Mouse (Mus musculus): Measurements from ENCODE around the gene Olfr1039. TPM values are rescaled to one million over a fixed set of nuclear protein-coding genes. Genes with fewer than 3 reads are reported as not detected.
"Not testable (repeated sequence)": the region's sequence is repeated elsewhere in the genome, so short reads cannot be mapped to it uniquely, and the experiment has no call there.

Olfr1039 gene
- total RNA-seq (2015; ENCODE audit: low replicate concordance) (not detected in 2 replicates), total RNA-seq (2017; ENCODE audit: low replicate concordance) (not detected in 2 replicates)

- no peak for ATAC-seq (replicated peaks; ENCODE audit: low FRiP score, poor library complexity, severe bottlenecking)
Observed at GRCm38 (mm10) chr2:86135828-86136227, at the start of gene Olfr1039. Olfr1039 (minus strand) TSS chr2:86135928.

GRCm38 (mm10) chr2:86179950-86180349 is 44.2 kb upstream of the Olfr1039 start:
- ATAC-seq (replicated peaks; ENCODE audit: low FRiP score, poor library complexity, severe bottlenecking): no peak

- ATAC-seq (replicated peaks; ENCODE audit: low FRiP score, poor library complexity, severe bottlenecking): no peak
Observed at GRCm38 (mm10) chr2:86177720-86178119, 42.0 kb upstream of the Olfr1039 start, which contains the start of gene Olfr1044. Olfr1044 (minus strand) TSS chr2:86177820.

GRCm38 (mm10) chr2:86175422-86175821 is 39.7 kb upstream of the Olfr1039 start:
- not testable (repeated sequence) for ATAC-seq (replicated peaks; ENCODE audit: low FRiP score, poor library complexity, severe bottlenecking)

- ATAC-seq (replicated peaks; ENCODE audit: low FRiP score, poor library complexity, severe bottlenecking): no peak
Observed at GRCm38 (mm10) chr2:86167422-86167821, 31.7 kb upstream of the Olfr1039 start, which contains the start of gene Olfr1043. Olfr1043 (minus strand) TSS chr2:86167522.

GRCm38 (mm10) chr2:86161738-86162137 is 26.0 kb upstream of the Olfr1039 start, which contains the start of gene Olfr1042:
Olfr1042 (minus strand) TSS chr2:86161838.
- no peak for ATAC-seq (replicated peaks; ENCODE audit: low FRiP score, poor library complexity, severe bottlenecking)

GRCm38 (mm10) chr2:86146632-86147031 is 10.9 kb upstream of the Olfr1039 start, which contains the start of gene Olfr1040:
Olfr1040 (minus strand) TSS chr2:86146732.
- ATAC-seq (replicated peaks; ENCODE audit: low FRiP score, poor library complexity, severe bottlenecking): no peak

- ATAC-seq (replicated peaks; ENCODE audit: low FRiP score, poor library complexity, severe bottlenecking): no peak
Observed at GRCm38 (mm10) chr2:86087285-86087684, 48.4 kb downstream of the Olfr1039 start, which contains the start of gene Olfr1037. Olfr1037 (minus strand) TSS chr2:86087385.

GRCm38 (mm10) chr2:86080478-86080877 is 55.2 kb downstream of the Olfr1039 start:
- not testable (repeated sequence) for ATAC-seq (replicated peaks; ENCODE audit: low FRiP score, poor library complexity, severe bottlenecking)

Other genes with a start within 250 kb of the Olfr1039 start
- not detected in 2 replicates for gene Olfr1024, start 230.9 kb downstream of the Olfr1039 start, total RNA-seq (2015; ENCODE audit: low replicate concordance)
- not detected in 2 replicates for gene Olfr1024, start 230.9 kb downstream of the Olfr1039 start, total RNA-seq (2017; ENCODE audit: low replicate concordance)
- gene Olfr1025-ps1, start 220.7 kb downstream of the Olfr1039 start, total RNA-seq (2015; ENCODE audit: low replicate concordance): not detected in 2 replicates
- not detected in 2 replicates for gene Olfr1025-ps1, start 220.7 kb downstream of the Olfr1039 start, total RNA-seq (2017; ENCODE audit: low replicate concordance)
- gene Olfr1026, start 214.4 kb downstream of the Olfr1039 start, total RNA-seq (2015; ENCODE audit: low replicate concordance): not detected in 2 replicates
- not detected in 2 replicates for gene Olfr1026, start 214.4 kb downstream of the Olfr1039 start, total RNA-seq (2017; ENCODE audit: low replicate concordance)
- gene Olfr1028, start 185.5 kb downstream of the Olfr1039 start, total RNA-seq (2015; ENCODE audit: low replicate concordance): not detected in 2 replicates
- gene Olfr1028, start 185.5 kb downstream of the Olfr1039 start, total RNA-seq (2017; ENCODE audit: low replicate concordance): 0.42 TPM in 1 of 2 replicates, not detected in the other
- not detected in 2 replicates for gene Olfr1029, start 162.0 kb downstream of the Olfr1039 start, total RNA-seq (2015; ENCODE audit: low replicate concordance)
- gene Olfr1029, start 162.0 kb downstream of the Olfr1039 start, total RNA-seq (2017; ENCODE audit: low replicate concordance): not detected in 2 replicates
- not detected in 2 replicates for gene Olfr1030, start 156.7 kb downstream of the Olfr1039 start, total RNA-seq (2015; ENCODE audit: low replicate concordance)
- not detected in 2 replicates for gene Olfr1030, start 156.7 kb downstream of the Olfr1039 start, total RNA-seq (2017; ENCODE audit: low replicate concordance)
- gene Olfr1031, start 145.6 kb downstream of the Olfr1039 start, total RNA-seq (2015; ENCODE audit: low replicate concordance): not detected in 2 replicates
- not detected in 2 replicates for gene Olfr1031, start 145.6 kb downstream of the Olfr1039 start, total RNA-seq (2017; ENCODE audit: low replicate concordance)
- not detected in 2 replicates for gene Olfr1032, start 130.4 kb downstream of the Olfr1039 start, total RNA-seq (2015; ENCODE audit: low replicate concordance)
- gene Olfr1032, start 130.4 kb downstream of the Olfr1039 start, total RNA-seq (2017; ENCODE audit: low replicate concordance): not detected in 2 replicates
- not detected in 2 replicates for gene Olfr1033, start 115.3 kb downstream of the Olfr1039 start, total RNA-seq (2015; ENCODE audit: low replicate concordance)
- gene Olfr1033, start 115.3 kb downstream of the Olfr1039 start, total RNA-seq (2017; ENCODE audit: low replicate concordance): not detected in 2 replicates
- not detected in 2 replicates for gene Olfr1034, start 90.1 kb downstream of the Olfr1039 start, total RNA-seq (2015; ENCODE audit: low replicate concordance)
- gene Olfr1034, start 90.1 kb downstream of the Olfr1039 start, total RNA-seq (2017; ENCODE audit: low replicate concordance): not detected in 2 replicates
- not detected in 2 replicates for gene Olfr1036, start 61.9 kb downstream of the Olfr1039 start, total RNA-seq (2015; ENCODE audit: low replicate concordance)
- not detected in 2 replicates for gene Olfr1036, start 61.9 kb downstream of the Olfr1039 start, total RNA-seq (2017; ENCODE audit: low replicate concordance)
- not detected in 2 replicates for gene Olfr1037, start 48.5 kb downstream of the Olfr1039 start, total RNA-seq (2015; ENCODE audit: low replicate concordance)
- gene Olfr1037, start 48.5 kb downstream of the Olfr1039 start, total RNA-seq (2017; ENCODE audit: low replicate concordance): not detected in 2 replicates
- not detected in 2 replicates for gene Olfr1040, start 10.8 kb upstream of the Olfr1039 start, total RNA-seq (2015; ENCODE audit: low replicate concordance)
- gene Olfr1040, start 10.8 kb upstream of the Olfr1039 start, total RNA-seq (2017; ENCODE audit: low replicate concordance): 2.2 TPM in 1 of 2 replicates, not detected in the other
- gene Olfr1042, start 25.9 kb upstream of the Olfr1039 start, total RNA-seq (2015; ENCODE audit: low replicate concordance): not detected in 2 replicates
- gene Olfr1042, start 25.9 kb upstream of the Olfr1039 start, total RNA-seq (2017; ENCODE audit: low replicate concordance): not detected in 2 replicates
- gene Olfr1043, start 31.6 kb upstream of the Olfr1039 start, total RNA-seq (2015; ENCODE audit: low replicate concordance): not detected in 2 replicates
- not detected in 2 replicates for gene Olfr1043, start 31.6 kb upstream of the Olfr1039 start, total RNA-seq (2017; ENCODE audit: low replicate concordance)
- not detected in 2 replicates for gene Olfr1044, start 41.9 kb upstream of the Olfr1039 start, total RNA-seq (2015; ENCODE audit: low replicate concordance)
- gene Olfr1044, start 41.9 kb upstream of the Olfr1039 start, total RNA-seq (2017; ENCODE audit: low replicate concordance): 1.1 TPM in 1 of 2 replicates, not detected in the other
- gene Olfr52, start 49.8 kb upstream of the Olfr1039 start, total RNA-seq (2015; ENCODE audit: low replicate concordance): not detected in 2 replicates
- gene Olfr52, start 49.8 kb upstream of the Olfr1039 start, total RNA-seq (2017; ENCODE audit: low replicate concordance): not detected in 2 replicates
- gene Olfr1045, start 67.1 kb upstream of the Olfr1039 start, total RNA-seq (2015; ENCODE audit: low replicate concordance): not detected in 2 replicates
- not detected in 2 replicates for gene Olfr1045, start 67.1 kb upstream of the Olfr1039 start, total RNA-seq (2017; ENCODE audit: low replicate concordance)
- gene Olfr1046, start 83.4 kb upstream of the Olfr1039 start, total RNA-seq (2015; ENCODE audit: low replicate concordance): not detected in 2 replicates
- gene Olfr1046, start 83.4 kb upstream of the Olfr1039 start, total RNA-seq (2017; ENCODE audit: low replicate concordance): not detected in 2 replicates
- not detected in 2 replicates for gene Olfr1047, start 95.5 kb upstream of the Olfr1039 start, total RNA-seq (2015; ENCODE audit: low replicate concordance)
- gene Olfr1047, start 95.5 kb upstream of the Olfr1039 start, total RNA-seq (2017; ENCODE audit: low replicate concordance): not detected in 2 replicates
- not detected in 2 replicates for gene Olfr1048, start 104.4 kb upstream of the Olfr1039 start, total RNA-seq (2015; ENCODE audit: low replicate concordance)
- not detected in 2 replicates for gene Olfr1048, start 104.4 kb upstream of the Olfr1039 start, total RNA-seq (2017; ENCODE audit: low replicate concordance)
- not detected in 2 replicates for gene Olfr1049, start 122.4 kb upstream of the Olfr1039 start, total RNA-seq (2015; ENCODE audit: low replicate concordance)
- gene Olfr1049, start 122.4 kb upstream of the Olfr1039 start, total RNA-seq (2017; ENCODE audit: low replicate concordance): not detected in 2 replicates
- not detected in 2 replicates for gene Olfr1051, start 143.2 kb upstream of the Olfr1039 start, total RNA-seq (2015; ENCODE audit: low replicate concordance)
- gene Olfr1051, start 143.2 kb upstream of the Olfr1039 start, total RNA-seq (2017; ENCODE audit: low replicate concordance): not detected in 2 replicates
- gene Olfr1052, start 156.5 kb upstream of the Olfr1039 start, total RNA-seq (2015; ENCODE audit: low replicate concordance): not detected in 2 replicates
- 1.2 TPM in 1 of 2 replicates, not detected in the other for gene Olfr1052, start 156.5 kb upstream of the Olfr1039 start, total RNA-seq (2017; ENCODE audit: low replicate concordance)
- gene Olfr1053, start 179.4 kb upstream of the Olfr1039 start, total RNA-seq (2015; ENCODE audit: low replicate concordance): not detected in 2 replicates
- gene Olfr1053, start 179.4 kb upstream of the Olfr1039 start, total RNA-seq (2017; ENCODE audit: low replicate concordance): not detected in 2 replicates
- not detected in 2 replicates for gene Olfr1054, start 199.5 kb upstream of the Olfr1039 start, total RNA-seq (2015; ENCODE audit: low replicate concordance)
- not detected in 2 replicates for gene Olfr1054, start 199.5 kb upstream of the Olfr1039 start, total RNA-seq (2017; ENCODE audit: low replicate concordance)
- gene Olfr1055, start 214.4 kb upstream of the Olfr1039 start, total RNA-seq (2015; ENCODE audit: low replicate concordance): not detected in 2 replicates
- not detected in 2 replicates for gene Olfr1055, start 214.4 kb upstream of the Olfr1039 start, total RNA-seq (2017; ENCODE audit: low replicate concordance)
- gene Olfr1056, start 226.5 kb upstream of the Olfr1039 start, total RNA-seq (2015; ENCODE audit: low replicate concordance): not detected in 2 replicates
- not detected in 2 replicates for gene Olfr1056, start 226.5 kb upstream of the Olfr1039 start, total RNA-seq (2017; ENCODE audit: low replicate concordance)
- not detected in 2 replicates for gene Olfr1057, start 242.5 kb upstream of the Olfr1039 start, total RNA-seq (2015; ENCODE audit: low replicate concordance)
- not detected in 2 replicates for gene Olfr1057, start 242.5 kb upstream of the Olfr1039 start, total RNA-seq (2017; ENCODE audit: low replicate concordance)

Data from erythroblast, adult 5-6 weeks (primary cell).